Mouse (Mus musculus) thymus, postnatal 0 days (tissue): ENCODE measurements around the gene Nme6. TPM values are rescaled to one million over a fixed set of nuclear protein-coding genes. Genes with fewer than 3 reads are reported as not detected.

Experiments used
- DNase-seq: peaks from one replicate; pipeline ENCODE4 v3.0.0-alpha.2; 2015; ENCODE audit warnings: low spot score
- microRNA-seq: library from miRNA; unstranded; fragments of <30 nt; microRNA quantifications from one replicate; pipeline ENCODE4, GENCODE M21; 2016; ENCODE audit warnings: borderline number of aligned reads
- polyA plus RNA-seq: library from polyadenylated mRNA; unstranded; fragments of >200 nt; fragmentation: Nextera tagmentation; extraction: Ambion mirVana; gene quantifications from 2 replicates; pipeline ENCODE4 v1.2.1, GENCODE M21; 2015

Nme6 gene
- polyA plus RNA-seq, 1 experiment from 2014 or later, result 40.9 TPM

GRCm38 (mm10) chr9:109870983-109871572 lies 38.5 kb downstream of the Nme6 start:
- no peak for DNase-seq

GRCm38 (mm10) chr9:109874797-109875691 lies 42.5 kb downstream of the Nme6 start, which contains the start of gene Cdc25a:
Gene Cdc25a (plus strand): TSS chr9:109875579.
- peak; percentile 100 for DNase-seq

GRCm38 (mm10) chr9:109875695-109876601 lies 43.4 kb downstream of the Nme6 start:
- peak; percentile 58 for DNase-seq

GRCm38 (mm10) chr9:109876756-109877155 lies 44.2 kb downstream of the Nme6 start:
- DNase-seq, result no peak

GRCm38 (mm10) chr9:109877666-109878065 lies 45.1 kb downstream of the Nme6 start:
- DNase-seq, result no peak

GRCm38 (mm10) chr9:109879305-109879704 lies 46.8 kb downstream of the Nme6 start:
- DNase-seq, result no peak

GRCm38 (mm10) chr9:109886259-109886658 lies 53.7 kb downstream of the Nme6 start:
- no peak for DNase-seq

- DNase-seq, result no peak
Measured at GRCm38 (mm10) chr9:109887321-109887720, 54.8 kb downstream of the Nme6 start.

- DNase-seq, result no peak
Measured at GRCm38 (mm10) chr9:109891501-109891900, 59.0 kb downstream of the Nme6 start.

Small RNA genes within 50 kb of the gene (microRNA-seq; reads per million reads assigned to microRNA genes)
- gene Mir7089, result 2.1 reads per million

Other genes starting within 250 kb of the Nme6 start
- gene Fbxw24, start 206.7 kb upstream of the Nme6 start, polyA plus RNA-seq, result 0.08 TPM in 1 of 2 replicates, not detected in the other
- not detected in 2 replicates for gene Fbxw25, start 168.1 kb upstream of the Nme6 start, polyA plus RNA-seq
- gene Fbxw18, start 130.0 kb upstream of the Nme6 start, polyA plus RNA-seq, result not detected in 2 replicates
- gene Fbxw26, start 86.7 kb upstream of the Nme6 start, polyA plus RNA-seq, result not detected in 2 replicates
- not detected in 2 replicates for gene Fbxw27, start 42.1 kb upstream of the Nme6 start, polyA plus RNA-seq
- gene Spink8, start 20.5 kb upstream of the Nme6 start, polyA plus RNA-seq, result 0.81 TPM in 1 of 2 replicates, not detected in the other
- 2.5 and 5.1 TPM in 2 replicates for gene Camp, start 16.9 kb downstream of the Nme6 start, polyA plus RNA-seq
- gene Cdc25a, start 42.8 kb downstream of the Nme6 start, polyA plus RNA-seq, result 27.7 and 30.8 TPM in 2 replicates
- gene Map4, start 98.7 kb downstream of the Nme6 start, polyA plus RNA-seq, result 69.9 and 71.6 TPM in 2 replicates